Mouse (Mus musculus) naive thymus-derived CD4-positive, alpha-beta T cell, adult 2 months (primary cell): ENCODE measurements at regions not wholly inside any gene's neighbourhood (a gene's known extent, or its start where the extent isn't known, plus 50 kb on each side); places are given as distances from the start of the nearest gene placed in this dataset.
A peak's percentile ranks its signal among the peaks of the same experiment; 100 is the strongest.

Source experiments
- DNase-seq: peaks from one replicate; pipeline ENCODE4 v3.0.0-alpha.2; 2011; ENCODE audit warnings: low read depth

DNA sequence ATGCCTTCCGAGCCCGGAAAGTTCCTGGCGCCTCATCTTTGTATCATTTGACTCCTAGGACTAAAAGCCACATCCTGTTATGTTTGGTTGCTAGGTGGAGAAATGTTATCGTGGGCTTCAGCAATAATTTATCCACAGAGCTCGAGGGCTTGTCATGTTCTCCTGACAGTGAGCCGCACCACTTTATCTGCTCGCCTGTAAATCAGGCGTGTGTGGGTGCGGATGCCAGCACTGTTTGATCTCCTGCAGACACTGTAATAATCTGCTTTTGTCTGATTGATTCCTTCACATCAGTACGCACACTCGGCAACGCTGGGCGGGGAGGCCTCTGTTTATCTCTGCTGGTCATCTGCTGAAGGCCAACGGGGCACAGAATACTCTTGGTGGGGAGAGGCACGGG, 178.5 kb upstream of the Zfp64 start:
- DNase-seq = peak; percentile 12

DNA sequence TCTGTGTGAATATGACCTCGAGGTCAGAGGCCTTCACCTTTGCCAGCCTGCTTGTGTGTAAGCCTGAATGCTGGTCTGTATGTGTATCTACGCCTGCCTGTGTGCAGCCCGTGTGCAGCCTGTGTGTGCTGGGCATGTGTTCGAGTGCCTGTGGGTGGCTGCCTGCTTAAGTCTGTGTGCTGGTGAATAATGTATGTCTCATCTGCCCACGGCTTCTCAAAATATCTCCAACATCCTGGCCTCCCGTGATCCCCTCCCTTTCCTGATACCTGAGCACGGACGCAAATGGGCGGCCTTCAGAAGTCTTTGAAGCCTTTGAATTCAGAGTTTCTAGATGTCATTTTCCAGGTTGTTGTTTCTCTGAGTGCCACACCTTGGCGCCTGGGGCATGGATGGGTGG, 170.1 kb upstream of the Zfp64 start:
- no peak for DNase-seq

DNA sequence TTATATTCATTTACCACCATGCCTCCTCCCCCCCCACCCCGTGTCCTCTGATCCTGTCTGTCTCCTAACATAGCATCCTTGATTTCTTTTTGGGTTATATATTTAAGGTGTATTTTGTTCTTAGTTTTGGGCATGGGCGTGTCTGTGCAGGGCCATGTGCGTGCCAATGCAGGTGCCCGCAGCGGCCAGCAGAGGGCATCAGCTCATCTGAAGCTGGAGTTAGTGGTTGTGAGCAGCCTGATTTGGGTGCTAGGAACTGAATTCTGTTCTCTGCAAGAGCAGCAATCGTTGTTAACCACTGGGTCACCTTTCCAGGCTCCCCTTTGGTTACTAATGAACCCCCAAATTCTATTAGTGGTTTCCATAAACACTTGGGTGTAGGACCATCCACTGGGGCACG, 167.5 kb upstream of the Zfp64 start:
- no peak for DNase-seq

- no peak for DNase-seq
These were observed 161.5 kb upstream of the Zfp64 start for GRCm38 (mm10) chr2:169116841-169117240.

- DNase-seq = peak; percentile 19
These were observed 153.7 kb upstream of the Zfp64 start for GRCm38 (mm10) chr2:169109044-169109443.

- peak; percentile 37 for DNase-seq
These were observed 152.7 kb upstream of the Zfp64 start for GRCm38 (mm10) chr2:169108037-169108436.

- DNase-seq = no peak
These were observed 146.3 kb upstream of the Zfp64 start for GRCm38 (mm10) chr2:169101506-169102261.

- DNase-seq = no peak
These were observed 145.1 kb upstream of the Zfp64 start for GRCm38 (mm10) chr2:169100516-169100915.

GRCm38 (mm10) chr2:169099678-169100077, 144.3 kb upstream of the Zfp64 start:
- no peak for DNase-seq

DNA sequence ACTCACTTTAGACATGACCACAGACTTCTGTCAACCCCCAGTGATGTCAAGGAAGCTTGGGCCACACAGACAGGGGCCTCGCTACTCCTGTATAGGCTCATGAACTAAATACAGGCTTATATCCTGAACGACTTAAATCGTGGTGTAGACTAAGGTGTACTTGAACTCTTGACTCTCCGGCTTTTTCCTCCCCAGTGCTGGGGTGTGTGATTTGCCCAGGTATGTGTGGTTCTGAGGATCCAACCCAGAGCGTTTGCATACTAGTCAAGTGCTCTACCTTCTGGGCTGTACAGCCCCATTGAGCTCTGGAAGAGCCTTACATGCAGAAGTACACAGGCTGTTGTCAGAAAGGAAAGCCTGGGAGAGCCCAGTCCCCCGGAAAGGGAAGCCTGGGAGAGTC, 143.2 kb upstream of the Zfp64 start:
- no peak for DNase-seq

- no peak for DNase-seq
These were observed 138.8 kb upstream of the Zfp64 start for GRCm38 (mm10) chr2:169094011-169094754.

DNA sequence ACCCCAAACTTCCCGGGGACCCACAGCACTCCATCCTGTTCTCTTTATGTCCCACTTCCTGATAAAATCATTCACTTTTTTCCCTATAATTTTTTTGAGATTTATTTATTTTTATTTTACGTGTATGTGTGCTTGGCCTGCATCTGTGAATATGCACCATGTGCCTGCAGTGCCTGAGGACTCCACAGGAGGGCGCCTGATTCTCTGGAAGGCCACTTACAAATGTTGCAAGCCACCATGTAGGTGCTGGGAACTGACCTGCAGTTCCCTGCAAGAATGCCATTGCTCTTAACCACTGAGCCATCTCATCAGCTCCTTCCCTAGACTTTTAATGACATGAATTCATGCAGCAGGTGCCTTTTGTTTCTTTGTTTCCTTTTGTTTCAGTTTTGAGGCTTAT, 134.9 kb upstream of the Zfp64 start:
- DNase-seq = peak; percentile 5

DNA sequence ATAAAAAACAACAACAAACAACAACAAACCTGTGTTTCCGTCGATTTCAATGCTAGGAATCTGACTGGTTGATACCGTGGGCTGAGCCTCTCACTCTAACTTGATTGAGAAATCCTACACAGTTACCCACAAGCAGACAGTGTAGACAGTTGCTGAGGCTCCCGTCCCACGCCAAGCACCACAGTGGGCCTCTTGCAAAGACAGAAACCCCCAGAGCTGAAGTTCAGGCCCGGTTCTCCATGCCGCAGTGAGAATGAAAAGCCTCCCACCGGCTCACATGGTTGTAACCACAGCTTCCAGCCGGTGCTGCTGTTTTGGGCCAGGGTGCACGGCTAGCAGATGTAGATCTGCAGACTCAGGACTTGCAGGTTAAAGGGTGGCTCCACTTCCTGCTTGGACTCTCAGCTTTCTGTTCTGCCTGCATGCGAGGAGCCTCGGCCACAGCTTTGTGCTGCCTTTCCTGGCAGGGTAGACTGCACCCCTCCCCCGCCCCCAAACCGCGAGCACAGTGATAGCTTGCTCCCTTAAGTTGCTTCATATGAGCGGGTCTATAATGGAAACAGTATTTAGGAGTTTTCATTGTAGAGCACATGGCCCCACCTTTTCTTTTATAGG, 133.6 kb upstream of the Zfp64 start:
- peak; percentile 16 for DNase-seq

DNA sequence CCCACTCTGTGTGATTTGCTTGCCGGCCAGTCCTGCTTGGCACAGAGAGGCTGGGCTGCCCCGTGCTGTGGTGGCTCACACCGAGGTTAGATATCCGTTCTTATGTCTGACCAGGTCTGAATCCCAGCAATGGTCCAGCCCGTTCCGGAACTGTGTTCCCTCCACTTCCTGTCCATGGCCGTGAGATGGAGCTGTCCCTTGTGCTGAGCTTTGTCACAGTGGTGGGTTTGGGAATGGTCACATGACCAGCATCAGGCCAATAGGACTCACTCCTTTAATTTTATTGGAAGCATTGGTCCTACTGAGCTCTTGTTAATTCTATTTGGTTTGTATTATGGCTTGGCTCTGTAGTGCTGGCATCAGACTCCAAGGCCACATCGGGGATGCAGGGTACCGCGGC, 132.9 kb upstream of the Zfp64 start:
- no peak for DNase-seq

GRCm38 (mm10) chr2:169071267-169071666, 115.9 kb upstream of the Zfp64 start:
- no peak for DNase-seq

DNA sequence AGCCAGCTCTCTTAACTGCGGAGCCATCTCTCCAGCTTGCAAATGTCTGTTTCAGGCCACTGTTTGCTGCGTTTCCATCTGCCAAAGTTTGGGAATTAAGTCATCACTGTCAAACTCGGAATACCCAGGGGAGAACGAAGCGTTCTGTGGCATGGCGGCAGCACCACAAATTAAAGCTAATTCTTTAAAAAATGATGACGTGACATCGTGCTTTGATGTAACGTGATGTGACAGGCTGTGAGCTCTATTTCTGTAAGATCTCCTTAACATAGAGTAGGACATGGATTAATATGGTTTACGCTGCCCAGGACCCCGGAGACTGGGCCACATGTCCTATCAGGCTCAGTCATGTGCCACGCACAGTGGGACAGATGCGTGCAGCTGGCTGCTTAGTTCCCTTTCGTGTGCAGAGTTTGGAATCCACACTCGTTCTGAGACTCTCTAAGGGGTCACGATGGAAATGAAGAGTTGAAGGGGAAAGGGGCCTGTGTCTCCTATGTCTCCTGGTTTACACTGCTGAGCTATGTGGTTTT, 109.8 kb upstream of the Zfp64 start:
- no peak for DNase-seq

DNA sequence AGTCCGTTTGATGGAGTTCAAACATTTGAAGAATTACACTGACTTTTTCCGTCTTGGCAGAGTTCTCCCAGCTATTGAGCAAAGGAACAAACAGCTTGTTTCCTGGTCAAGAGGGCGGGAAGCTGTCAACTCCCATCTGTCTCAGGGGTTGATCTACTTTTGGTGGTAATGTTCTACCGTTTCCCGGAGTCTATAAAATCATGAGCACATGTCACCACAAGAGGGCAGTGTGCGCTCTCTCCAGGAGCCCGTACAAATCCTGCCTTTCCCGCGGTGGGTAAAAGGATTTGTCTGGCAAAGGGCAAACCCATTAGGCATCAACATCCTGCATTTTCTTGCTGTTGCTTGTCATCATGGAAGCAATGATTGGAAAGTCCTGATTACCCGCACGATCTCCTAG, 106.1 kb upstream of the Zfp64 start:
- DNase-seq = peak; percentile 59

GRCm38 (mm10) chr2:169060495-169060894, 105.1 kb upstream of the Zfp64 start:
- no peak for DNase-seq

GRCm38 (mm10) chr2:169057831-169058230, 102.4 kb upstream of the Zfp64 start:
- no peak for DNase-seq

GRCm38 (mm10) chr2:169049947-169050346, 94.6 kb upstream of the Zfp64 start:
- DNase-seq = no peak

DNA sequence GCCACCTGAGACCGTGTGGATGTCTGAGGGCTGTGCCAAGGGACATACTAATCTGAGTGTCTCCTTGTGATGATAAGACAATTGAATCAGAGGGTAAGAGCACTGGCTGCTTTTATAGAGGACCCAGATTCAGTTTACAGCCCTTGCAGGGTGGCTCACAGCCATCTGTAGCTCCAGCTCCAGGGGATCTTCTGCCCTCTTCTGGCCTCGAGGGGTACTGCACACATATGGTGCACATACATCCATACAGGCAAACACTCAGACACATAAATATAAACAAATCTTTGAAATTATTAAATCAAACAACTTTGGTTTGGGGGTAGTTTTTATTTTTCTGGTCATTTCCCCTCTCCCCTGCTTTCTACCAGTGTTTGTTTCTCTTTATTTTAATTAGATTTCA, 86.4 kb upstream of the Zfp64 start:
- no peak for DNase-seq

DNA sequence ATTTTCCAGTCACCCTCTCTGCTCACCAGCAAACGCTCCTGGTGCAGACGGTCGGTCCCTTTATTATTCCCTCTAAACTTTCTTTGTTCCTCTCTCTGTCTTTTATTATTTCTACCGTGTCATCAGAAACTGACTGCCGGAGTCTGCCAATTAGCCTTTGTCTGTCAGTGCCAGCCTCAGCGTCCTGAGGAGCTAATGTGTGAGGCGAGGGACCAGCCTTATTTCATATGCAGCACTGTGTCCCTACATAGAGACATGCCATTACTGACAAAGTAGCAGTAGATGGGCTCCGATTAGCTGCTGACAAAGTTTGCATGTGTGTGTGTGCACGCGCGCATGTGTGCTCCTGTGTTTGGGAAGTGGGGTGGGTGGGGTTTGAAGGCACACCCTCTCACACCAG, 82.6 kb upstream of the Zfp64 start:
- no peak for DNase-seq

- no peak for DNase-seq
These were observed 82.1 kb upstream of the Zfp64 start for GRCm38 (mm10) chr2:169037519-169037918.
